Mouse (Mus musculus): ENCODE results near the gene Dpagt1.
A peak's percentile ranks its signal among the peaks of the same experiment; 100 is the strongest.

Dpagt1 gene

DNA sequence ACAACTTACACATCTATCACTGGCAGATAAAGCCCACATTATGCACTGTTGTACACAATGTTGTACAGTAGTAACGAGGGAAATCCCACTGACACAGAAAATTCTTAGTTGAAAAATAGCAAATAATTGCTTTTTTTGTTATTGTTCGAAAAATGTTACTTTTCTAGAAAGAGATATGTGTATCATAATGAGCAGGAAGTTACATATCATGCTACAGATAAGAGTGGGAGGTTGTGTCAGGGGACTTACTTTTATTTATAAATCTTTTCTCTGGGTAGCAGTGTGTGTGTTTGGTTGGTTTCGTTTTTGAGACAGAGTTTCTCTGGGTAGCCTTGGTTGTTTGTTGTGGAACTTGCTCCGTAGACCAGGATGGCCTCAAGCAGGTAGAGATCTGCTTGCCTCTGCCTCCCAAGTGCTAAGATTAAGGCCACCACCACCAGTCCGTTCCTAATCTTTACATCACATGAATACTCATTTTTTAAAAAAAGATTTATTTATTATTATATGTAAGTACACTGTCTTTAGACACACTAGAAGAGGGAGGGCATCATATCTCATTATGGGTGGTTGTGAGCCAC, 52.4 kb downstream of the Dpagt1 start:
- no peak for DNase-seq (ENCODE audit: low spot score in 2 of 2)

DNA sequence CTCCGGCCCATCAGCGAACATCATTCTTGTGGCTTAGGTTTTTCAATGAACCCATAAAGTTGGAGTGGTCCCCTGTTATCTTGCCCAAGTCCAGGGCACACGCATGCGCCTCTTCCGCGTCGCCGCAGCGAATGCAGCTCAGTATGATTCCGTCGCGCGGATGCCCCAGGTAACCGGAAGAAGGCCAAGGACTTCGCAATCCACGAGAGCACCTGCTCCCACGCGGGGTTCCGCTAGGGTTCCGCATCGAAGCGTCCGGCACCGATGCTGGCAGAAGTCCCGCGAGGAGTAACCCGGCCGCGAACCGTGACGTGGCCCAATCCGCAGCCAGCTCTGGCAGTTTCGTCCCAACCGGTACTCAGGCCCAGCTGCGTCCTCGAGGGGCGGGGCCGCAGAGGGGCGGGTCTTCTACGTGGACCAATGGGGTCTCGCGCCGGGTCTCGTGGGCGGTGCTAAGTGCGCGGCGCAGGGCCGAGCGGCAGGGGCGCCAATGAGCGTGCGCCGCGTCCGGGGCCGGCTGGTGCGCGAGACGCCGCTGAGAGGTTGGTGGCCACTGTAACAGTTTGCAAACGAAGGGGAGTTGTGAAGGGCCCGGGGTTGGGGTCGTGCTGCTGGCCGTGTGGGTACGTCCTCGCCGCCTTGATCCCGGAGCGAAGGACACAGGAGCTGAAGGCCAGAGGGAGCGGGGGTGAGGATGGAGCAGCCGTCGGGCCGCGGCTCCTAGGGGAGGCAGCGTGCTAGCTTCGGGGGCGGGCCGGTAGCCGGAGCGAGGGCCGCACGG, 53.4 kb downstream of the Dpagt1 start, which contains the start of gene Hyou1:
Gene Hyou1, plus strand, starts transcription at position 437 of the 781 bp plus-strand sequence.
- DNase-seq (ENCODE audit: low spot score in 2 of 2) = peak; percentile 99 to 100

DNA sequence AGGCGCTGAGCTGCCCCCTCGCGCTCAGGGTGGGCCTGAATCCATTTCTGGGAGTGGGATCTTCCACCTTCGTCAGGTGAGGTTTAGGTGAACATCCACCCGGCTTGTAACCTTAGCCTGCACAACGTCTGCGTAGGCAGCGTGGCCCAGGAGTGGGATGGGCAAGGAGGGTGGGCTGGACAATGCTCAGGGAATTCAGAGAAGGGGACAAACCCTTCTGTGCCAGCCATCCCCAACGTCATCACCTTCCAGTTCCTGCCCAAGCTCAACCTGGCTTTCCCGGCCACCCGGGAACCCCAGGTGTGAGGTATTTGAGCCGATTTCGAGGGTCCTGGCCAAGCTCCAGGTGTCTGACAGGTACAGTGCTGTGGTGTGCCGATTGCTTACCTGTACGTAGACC, 54.0 kb downstream of the Dpagt1 start:
- DNase-seq (ENCODE audit: low spot score in 2 of 2) = no peak

Measured in spleen, postnatal 10 days (tissue).